Mouse (Mus musculus): ENCODE results near the gene Carns1. TPM values are rescaled to one million over a fixed set of nuclear protein-coding genes. Genes with fewer than 3 reads are reported as not detected.

Gene Carns1
- total RNA-seq, 2 experiments from 2014 or later: 6.6 to 8.9 TPM

DNA sequence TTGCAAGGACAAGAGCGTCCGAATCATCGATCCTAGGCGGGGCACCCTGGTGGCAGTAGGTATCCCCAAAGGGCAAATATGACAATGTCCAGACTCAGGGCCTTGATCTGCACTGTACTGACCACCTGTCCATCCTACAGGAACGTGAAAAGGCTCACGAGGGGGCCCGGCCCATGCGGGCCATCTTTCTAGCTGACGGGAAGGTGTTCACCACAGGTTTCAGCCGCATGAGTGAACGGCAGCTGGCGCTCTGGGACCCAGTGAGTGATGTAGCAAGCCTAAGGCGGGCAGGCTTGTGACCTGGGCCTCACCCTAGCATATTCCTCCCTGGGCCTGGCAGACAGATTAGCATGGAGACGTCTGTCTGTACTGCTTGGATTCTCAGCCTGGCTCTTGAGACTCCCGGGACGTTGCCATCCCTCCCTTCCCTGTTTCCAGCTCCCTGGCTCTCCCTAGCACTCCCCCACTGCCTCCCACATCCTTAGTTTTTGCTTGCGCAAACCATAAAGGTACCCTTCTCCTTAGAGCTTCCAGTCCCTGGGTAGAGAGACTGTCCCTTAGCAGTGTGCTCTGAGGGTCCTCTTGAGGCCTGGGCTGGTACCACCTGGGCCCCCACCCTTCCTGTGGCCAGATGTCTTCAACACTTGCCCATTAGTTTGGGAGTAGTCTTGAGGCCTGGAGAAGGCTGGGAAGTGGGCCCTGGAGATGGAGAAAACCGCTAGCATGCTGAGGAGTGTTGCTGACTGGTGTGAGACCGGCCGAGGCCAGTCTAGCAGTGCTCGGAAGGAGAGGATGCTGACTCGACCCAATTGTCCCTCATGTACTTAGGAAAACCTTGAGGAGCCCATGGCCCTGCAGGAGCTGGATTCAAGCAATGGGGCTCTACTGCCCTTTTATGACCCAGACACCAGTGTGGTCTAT lies 24.5 kb downstream of the Carns1 start:
- no peak for TF ChIP-seq CTCF (conservative IDR thresholded peaks at IDR 0.05)
- Histone ChIP-seq H3K4me3 (no peak overlapping the region), H3K27ac (no peak overlapping the region)
- no peak for DNase-seq (ENCODE audit: low spot score in 2 of 2)

DNA sequence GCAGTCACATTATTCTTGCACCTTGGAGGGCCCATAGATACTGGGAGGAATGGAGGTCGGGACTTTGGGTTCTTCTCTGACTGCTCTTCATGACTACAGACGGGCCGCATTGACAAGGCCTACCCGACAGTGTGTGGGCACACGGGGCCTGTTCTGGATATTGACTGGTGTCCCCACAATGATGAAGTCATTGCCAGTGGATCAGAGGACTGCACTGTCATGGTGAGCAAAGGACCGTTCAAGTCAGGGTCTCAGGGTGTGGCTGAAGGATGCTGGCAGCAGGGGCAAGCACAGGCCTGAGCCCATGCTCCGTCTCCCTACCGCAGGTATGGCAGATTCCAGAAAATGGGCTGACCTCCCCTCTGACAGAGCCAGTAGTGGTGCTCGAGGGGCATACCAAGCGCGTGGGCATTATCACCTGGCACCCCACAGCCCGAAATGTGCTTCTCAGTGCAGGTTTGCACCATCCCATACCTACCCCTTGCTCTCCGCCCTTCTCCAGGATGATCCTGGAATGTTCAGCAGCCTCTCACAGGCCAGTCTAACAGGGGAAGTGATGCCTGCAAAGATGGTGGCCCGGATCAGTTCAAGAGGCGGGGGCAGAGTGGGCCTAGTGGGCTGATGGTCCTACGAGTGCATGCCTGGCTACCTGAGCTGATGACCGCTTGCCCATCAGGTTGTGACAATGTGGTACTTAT lies 25.4 kb downstream of the Carns1 start:
- Histone ChIP-seq H3K27ac (no peak overlapping the region), H3K4me3 (peak overlapping the region; percentile 90; the same call in 1 of the 2 replicates)
- DNase-seq (ENCODE audit: low spot score in 2 of 2): no peak
- TF ChIP-seq CTCF (conservative IDR thresholded peaks at IDR 0.05): no peak

DNA sequence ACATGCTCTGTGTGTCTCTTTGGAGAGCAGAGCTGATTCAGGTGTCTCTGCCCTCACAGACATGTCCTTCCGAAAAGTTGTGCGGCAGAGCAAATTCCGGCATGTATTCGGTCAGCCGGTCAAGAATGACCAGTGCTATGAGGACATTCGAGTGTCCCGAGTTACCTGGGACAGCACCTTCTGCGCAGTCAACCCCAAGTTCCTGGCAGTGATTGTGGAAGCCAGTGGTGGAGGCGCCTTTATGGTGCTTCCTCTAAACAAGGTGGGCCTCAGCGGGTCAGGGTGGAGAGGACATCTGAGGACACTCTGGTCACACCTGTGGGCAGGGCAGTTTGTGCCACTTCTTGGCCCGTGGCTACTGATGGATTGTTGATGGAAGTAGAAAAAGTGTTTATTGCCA lies 26.0 kb downstream of the Carns1 start:
- Histone ChIP-seq H3K27ac (peak overlapping the region; percentile 94; the same call in 1 of the 2 replicates), H3K4me3 (peak overlapping the region; percentile 90)
- no peak for DNase-seq (ENCODE audit: low spot score in 2 of 2)
- no peak for TF ChIP-seq CTCF (conservative IDR thresholded peaks at IDR 0.05)

DNA sequence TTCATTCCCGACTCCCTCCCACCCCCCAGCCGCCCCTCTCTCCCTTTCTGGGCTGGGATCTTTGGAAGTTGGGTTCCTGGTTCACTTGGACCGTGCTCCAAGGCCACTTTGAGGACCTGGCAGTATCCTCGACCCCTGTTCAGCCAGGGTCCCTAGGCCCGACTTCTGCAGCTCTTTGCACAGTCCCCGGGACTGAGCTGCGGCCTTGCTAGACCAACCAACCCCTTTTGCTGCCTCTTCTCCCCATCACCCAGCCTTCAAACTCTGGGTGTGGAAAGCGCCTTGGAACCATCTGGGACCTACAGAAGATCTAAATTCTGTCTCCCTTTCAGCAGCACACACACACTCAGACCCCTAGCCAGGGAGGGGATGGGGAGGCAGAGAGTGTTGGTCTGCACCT lies 26.5 kb downstream of the Carns1 start:
- TF ChIP-seq CTCF (conservative IDR thresholded peaks at IDR 0.05): no peak
- Histone ChIP-seq H3K4me3 (peak overlapping the region; percentile 90), H3K27ac (peak overlapping the region; percentile 94)
- DNase-seq (ENCODE audit: low spot score in 2 of 2): no peak

DNA sequence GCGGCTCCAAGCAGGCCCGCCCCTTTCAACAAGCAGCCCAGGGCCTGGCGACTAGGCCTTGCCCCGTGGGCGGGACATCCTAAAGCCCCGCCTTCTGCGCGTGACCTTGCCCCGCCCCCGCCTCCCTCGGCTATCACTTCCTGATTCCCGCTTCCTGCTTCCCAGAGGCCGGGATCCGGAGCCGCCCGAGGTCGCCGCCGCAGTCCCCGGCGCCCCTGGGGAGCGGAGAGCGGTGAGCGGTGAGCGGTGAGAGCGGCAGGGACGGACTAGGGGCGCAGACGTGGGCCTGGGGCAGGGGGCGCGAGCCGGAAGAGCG lies 26.8 kb downstream of the Carns1 start, which contains the start of gene Coro1b:
TSS of gene Coro1b (plus strand) at position 129 of the 316 bp plus-strand sequence.
- DNase-seq (ENCODE audit: low spot score in 2 of 2): peak; percentile 92 to 97
- no peak for TF ChIP-seq CTCF (conservative IDR thresholded peaks at IDR 0.05)
- H3K27ac ChIP-seq: peak within 1 kb of the TSS; percentile 94
- peak within 1 kb of the TSS; percentile 90 for H3K4me3 ChIP-seq

DNA sequence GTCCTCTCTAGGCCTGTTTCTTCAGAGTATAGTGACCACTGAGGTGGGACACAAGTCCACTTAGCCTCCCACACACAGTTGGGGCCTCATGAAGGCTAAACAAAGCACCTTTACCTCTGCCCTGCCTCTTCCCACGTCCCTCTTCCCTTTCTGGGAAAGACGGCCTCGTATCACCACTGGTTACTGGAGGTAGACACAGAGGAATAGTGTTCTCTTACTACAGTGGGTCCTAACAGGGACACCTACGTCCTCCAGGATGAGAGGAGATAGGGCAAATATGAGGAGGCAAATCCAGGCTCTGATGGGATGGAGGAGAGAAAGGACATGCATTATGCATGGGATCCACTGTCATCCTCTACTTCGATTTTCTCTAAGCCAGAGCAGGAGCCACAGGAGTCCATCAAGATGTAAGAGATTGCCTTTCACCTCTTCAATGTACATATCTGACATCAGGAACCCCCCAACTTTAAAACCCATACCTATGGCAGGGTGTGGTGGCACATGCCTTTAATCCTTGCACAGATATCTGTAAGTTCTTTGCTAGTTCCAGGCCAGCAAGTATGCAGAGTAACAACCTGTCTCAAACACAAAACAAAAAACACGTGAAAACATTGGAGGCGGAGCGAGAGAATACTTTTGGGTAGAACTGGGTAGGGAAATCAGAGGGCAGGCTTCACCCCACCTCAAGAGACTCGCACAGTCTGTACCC lies 27.3 kb downstream of the Carns1 start:
- DNase-seq (ENCODE audit: low spot score in 2 of 2): no peak
- H3K27ac ChIP-seq: peak overlapping the region; percentile 94
- peak overlapping the region; percentile 90 for H3K4me3 ChIP-seq
- TF ChIP-seq CTCF (conservative IDR thresholded peaks at IDR 0.05): no peak

DNA sequence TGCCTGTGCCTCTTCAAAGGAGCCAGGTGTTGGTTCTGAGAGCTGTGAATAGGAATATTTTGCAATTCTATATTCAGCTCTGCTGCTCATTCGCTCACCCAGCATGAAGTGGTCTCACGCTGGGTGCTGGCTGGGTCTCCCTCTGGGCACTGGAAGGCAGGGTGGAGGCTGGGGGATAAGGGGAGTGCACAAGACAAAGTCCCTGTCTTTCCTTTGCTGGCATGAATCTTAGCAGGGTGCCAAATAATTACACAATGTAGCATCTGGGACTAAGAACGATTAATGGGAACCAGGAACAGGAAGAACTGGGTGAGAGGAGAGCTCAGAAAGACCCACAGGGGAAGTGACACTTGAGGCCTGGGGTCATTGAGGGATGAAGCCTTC lies 28.3 kb downstream of the Carns1 start:
- no peak for TF ChIP-seq CTCF (conservative IDR thresholded peaks at IDR 0.05)
- DNase-seq (ENCODE audit: low spot score in 2 of 2): no peak
- H3K4me3 ChIP-seq: no peak overlapping the region
- H3K27ac ChIP-seq: peak overlapping the region; percentile 94

DNA sequence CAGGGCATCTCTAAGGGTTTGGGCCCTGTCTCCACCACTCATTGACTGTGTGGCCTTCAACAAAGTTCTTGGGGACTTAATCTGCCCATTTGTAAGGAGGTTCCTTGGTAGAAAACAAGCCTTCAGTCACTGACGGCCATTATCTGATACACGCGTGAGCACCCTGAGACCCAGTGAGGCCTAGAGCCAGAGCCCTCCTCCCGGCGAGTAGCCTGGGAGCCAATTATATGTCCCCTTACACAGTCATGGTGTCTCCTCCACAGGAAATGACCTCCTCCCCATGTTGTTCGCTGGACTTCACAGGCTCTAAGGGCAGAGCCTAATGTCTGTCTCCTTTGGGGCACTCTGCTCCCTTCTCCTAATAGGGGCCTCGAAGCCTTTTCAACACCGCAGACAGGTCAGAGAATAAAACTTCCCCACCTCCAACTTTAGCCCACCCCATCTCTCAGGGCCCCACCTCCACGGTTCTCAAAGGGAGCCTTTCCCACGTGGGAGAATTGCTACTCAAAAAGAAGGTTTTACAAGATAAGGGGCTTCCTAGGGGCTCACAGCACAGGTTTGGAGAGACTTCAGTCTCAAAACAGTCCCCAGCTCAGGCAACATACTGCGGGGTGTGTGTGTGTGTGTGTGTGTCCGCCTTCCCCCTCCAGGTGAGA lies 28.8 kb downstream of the Carns1 start:
- no peak overlapping the region for H3K4me3 ChIP-seq
- no peak for DNase-seq (ENCODE audit: low spot score in 2 of 2)
- no peak for TF ChIP-seq CTCF (conservative IDR thresholded peaks at IDR 0.05)
- H3K27ac ChIP-seq: peak overlapping the region; percentile 94; the same call in 1 of the 2 replicates

DNA sequence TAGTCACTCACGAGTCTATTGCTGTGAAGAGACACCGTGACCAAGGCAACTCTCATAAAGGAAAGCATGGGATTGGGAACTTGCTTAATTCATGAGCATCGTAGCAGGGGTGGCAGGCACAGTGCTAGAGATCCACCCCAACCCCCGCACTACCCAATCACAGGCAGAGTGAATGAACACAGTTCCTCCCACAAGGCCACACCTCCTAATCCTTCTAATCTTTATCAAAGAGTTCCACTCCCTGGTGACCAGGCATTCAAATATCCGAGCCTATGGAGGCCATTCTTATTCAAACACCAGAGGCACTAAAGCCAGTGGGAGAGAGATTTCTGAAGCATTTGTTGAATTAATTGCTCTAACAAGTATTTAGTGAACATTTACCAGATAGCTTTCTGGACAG lies 29.3 kb downstream of the Carns1 start:
- DNase-seq (ENCODE audit: low spot score in 2 of 2): no peak
- no peak for TF ChIP-seq CTCF (conservative IDR thresholded peaks at IDR 0.05)
- Histone ChIP-seq H3K4me3 (no peak overlapping the region), H3K27ac (no peak overlapping the region)

DNA sequence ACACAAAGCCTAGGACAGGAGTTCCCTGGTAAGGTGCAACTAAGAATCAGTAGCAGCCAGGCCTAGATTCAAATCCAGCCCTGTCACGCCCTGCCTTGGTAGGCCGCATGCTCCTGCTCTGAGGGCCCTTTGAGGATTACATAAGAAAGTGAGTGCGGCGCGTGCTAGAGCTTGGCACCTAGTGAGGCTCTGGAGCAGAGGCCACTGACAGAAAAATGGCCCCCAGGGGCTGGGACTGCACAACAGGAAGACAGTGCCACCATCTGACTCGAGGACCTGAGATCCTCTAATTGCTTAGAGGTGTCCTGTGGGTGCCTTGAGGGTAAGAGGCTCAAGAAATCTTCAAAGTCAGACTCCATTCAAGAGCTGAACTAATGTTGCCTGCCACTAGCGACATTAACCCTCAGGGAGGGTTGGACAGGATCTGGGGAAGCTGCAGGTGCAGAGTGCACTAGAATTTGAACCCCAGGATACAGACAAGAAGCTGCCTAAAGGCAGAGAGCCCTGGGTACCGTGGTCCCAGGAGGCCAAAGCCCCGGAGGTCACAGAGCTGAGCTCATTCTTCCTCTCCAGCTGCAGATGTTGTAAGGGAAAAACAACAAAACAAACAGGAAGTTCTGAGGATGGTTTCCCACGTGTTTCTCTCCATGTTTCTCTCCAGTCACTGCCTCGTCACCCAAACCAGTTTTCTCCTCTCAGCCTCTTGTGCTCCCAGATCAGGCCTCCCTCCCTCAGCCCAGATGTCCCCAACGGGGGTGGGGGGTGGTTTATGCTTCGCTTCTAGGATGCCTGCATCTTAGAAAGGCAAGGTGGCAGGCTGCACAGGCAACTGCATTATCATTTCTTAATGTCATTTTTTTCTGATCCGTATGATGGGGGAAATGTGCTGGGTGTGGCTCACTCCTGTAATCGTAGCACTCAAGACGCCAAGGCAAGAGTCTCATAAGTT lies 30.5 kb downstream of the Carns1 start:
- DNase-seq (ENCODE audit: low spot score in 2 of 2): no peak
- TF ChIP-seq CTCF (conservative IDR thresholded peaks at IDR 0.05): no peak
- Histone ChIP-seq H3K4me3 (no peak overlapping the region), H3K27ac (no peak overlapping the region)

DNA sequence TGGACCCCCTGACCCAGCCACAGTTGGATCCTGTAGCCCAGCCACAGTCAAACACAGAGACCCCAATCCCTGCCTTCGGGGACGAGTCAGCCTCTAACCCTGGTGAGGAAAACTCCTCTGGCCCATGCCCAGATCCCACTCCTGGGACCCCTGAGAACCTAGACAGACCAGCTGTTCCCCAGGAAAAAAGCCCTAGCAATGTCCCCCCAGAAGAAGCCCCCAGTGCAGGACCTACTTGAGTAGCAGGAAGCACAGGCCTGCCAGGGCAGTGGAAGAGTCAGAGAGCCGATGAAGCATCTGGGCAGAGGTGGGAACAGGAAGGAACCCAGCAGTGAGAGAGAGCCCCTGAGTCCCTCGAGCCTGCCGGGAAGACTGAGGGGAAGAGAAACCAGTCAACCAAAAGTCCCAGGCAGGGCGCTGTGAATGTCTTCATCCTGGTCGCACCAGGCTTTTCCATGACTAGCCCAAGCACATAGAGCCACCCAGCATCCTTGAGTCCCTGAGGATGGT lies 31.5 kb downstream of the Carns1 start, which contains the start of gene Cabp4:
TSS of gene Cabp4 (minus strand) at position 275 of the 510 bp plus-strand sequence.
- no peak for DNase-seq (ENCODE audit: low spot score in 2 of 2)
- Histone ChIP-seq H3K4me3 (no peak within 1 kb of the TSS), H3K27ac (no peak within 1 kb of the TSS)
- TF ChIP-seq CTCF (conservative IDR thresholded peaks at IDR 0.05): no peak

Data from layer of hippocampus, adult 2 months (tissue).